Mouse (Mus musculus) hindbrain, embryonic 15.5 days (tissue): ENCODE results near the gene Hacd2. TPM values are rescaled to one million over a fixed set of nuclear protein-coding genes. Genes with fewer than 3 reads are reported as not detected.

Experiments used
- ATAC-seq: fragments of 200-750 bp; cut with Nextera tagmentation; 2 replicates; pipeline ENCODE4 v1.8.0; 2017; ENCODE audit warnings: low read depth, moderate number of reproducible peaks, moderate TSS enrichment; ENCODE audit not compliant: low FRiP score
- H3K27ac ChIP-seq: fragments of 300-500 bp; sonication (generic); replicated peaks from 2 replicates; pipeline ENCODE4 v1.5.1; 2015; ENCODE audit warnings: mild to moderate bottlenecking, inconsistent platforms
- H3K27me3 ChIP-seq: fragments of 300-500 bp; sonication (generic); 2 replicates; pipeline ENCODE4 v1.6.1; 2015; ENCODE audit warnings: control low read depth, inconsistent platforms
- H3K36me3 ChIP-seq: fragments of 300-500 bp; sonication (generic); 2 replicates; pipeline ENCODE4 v1.6.1; 2015; ENCODE audit warnings: control low read depth, inconsistent platforms
- H3K4me1 ChIP-seq: fragments of 300-500 bp; sonication (generic); replicated peaks from 2 replicates; pipeline ENCODE4 v1.6.1; 2015; ENCODE audit warnings: control low read depth, inconsistent platforms
- H3K4me2 ChIP-seq: fragments of 300-500 bp; sonication (generic); 2 replicates; pipeline ENCODE4 v1.6.1; 2015; ENCODE audit warnings: moderate library complexity, mild to moderate bottlenecking, inconsistent platforms
- H3K4me3 ChIP-seq: fragments of 300-500 bp; sonication (generic); 2 replicates; pipeline ENCODE4 v1.5.1; 2015; ENCODE audit warnings: mild to moderate bottlenecking, inconsistent platforms
- H3K9ac ChIP-seq: fragments of 300-500 bp; sonication (generic); 2 replicates; pipeline ENCODE4 v1.6.1; 2015; ENCODE audit warnings: inconsistent platforms
- H3K9me3 ChIP-seq: fragments of 300-500 bp; sonication (generic); 2 replicates; pipeline ENCODE4 v1.6.1; 2016; ENCODE audit warnings: control low read depth, inconsistent platforms
- WGBS: fragments of 180-500 bp; shearing (Covaris S2); methylation state at CpG from one replicate; pipeline ENCODE4 v1.1.7; 2015; 5-methylcytosine and 5-hydroxymethylcytosine counted together
- polyA plus RNA-seq: library from polyadenylated mRNA; unstranded; fragments of >200 nt; fragmentation: Nextera tagmentation; extraction: Ambion mirVana; gene quantifications from 2 replicates; pipeline ENCODE4 v1.2.1, GENCODE M21; 2015

Gene Hacd2
- polyA plus RNA-seq, 1 experiment from 2014 or later = 50.9 TPM

DNA sequence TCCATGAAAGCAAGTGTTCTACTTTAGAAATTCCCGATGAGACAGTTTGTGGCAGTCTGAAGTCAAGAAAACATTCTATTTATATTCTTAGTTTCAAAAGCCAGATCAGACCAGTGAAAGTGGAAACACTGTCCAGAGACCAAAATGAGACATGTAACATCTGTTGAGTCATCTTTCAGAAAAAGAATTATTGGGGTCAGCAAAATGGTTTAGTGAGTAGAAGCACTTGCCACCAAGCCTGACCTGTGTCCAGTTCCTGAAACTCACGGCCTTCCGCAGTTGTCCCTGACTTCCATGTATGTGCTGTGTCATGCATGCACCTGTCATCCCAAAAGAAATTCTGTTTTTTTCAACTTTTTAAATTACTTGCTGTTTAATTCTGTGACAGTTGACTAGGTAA lies 34.6 kb downstream of the Hacd2 start:
- H3K27me3 ChIP-seq = no peaks in the 10 kb centered on the region
- H3K36me3 ChIP-seq = no peaks in the 10 kb centered on the region
- no peaks in the 10 kb centered on the region for H3K4me1 ChIP-seq
- H3K9me3 ChIP-seq = no peaks in the 10 kb centered on the region
- WGBS = 87% methylated on average over 3 of the region's 3 CpGs
- H3K9ac ChIP-seq = no peak overlapping the region
- no peak overlapping the region for H3K27ac ChIP-seq
- H3K4me3 ChIP-seq = no peak overlapping the region
- ATAC-seq = no peak
- H3K4me2 ChIP-seq = no peak overlapping the region

DNA sequence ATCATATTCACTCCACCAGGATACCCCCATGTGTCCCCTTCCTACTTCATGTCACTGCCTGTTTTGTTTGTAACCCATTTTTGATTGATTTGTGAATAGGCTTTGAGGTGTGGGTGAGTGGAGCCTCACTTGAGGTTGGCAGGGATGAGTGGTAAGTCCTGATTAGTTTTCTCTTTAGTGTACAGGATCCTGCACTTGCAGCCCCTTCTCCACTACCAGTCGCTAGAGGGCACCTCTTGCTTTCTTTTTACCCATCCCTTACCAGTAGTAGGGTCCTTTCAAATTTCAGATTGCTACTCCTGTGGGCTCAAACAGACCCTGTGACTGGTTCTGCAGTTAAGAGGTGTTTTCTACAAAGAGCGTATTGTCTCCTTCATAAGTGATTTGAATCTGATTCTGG lies 38.8 kb downstream of the Hacd2 start:
- Histone ChIP-seq H3K4me2 (no peak overlapping the region), H3K4me1 (peaks cover 4% of the 10 kb centered on the region), H3K27me3 (no peaks in the 10 kb centered on the region), H3K27ac (no peak overlapping the region), H3K36me3 (no peaks in the 10 kb centered on the region), H3K9ac (no peak overlapping the region), H3K9me3 (no peaks in the 10 kb centered on the region), H3K4me3 (no peak overlapping the region)
- 65% methylated on average over 2 of the region's 2 CpGs for WGBS
- no peak for ATAC-seq

DNA sequence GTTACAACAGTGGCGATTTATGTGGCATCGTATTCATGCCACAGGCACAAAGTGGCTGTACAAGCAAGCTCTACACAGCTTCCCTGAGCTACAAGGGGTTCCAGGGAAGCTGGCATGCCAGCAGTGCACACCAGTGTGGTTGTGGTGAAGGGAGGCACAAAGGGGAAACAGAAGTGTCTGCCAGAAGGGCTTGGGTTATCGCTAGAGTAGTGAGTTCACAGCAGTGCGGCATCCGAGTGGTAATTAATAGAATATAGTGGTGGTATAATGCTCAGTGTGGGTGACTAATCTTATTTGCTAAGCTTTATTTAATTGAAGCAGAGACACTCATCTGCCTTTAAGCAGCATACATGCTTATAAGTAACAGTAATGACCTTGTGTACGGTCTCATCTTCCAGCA lies 43.5 kb downstream of the Hacd2 start:
- Histone ChIP-seq H3K27ac (no peak overlapping the region), H3K4me2 (no peak overlapping the region), H3K9ac (no peak overlapping the region), H3K9me3 (no peaks in the 10 kb centered on the region), H3K4me1 (peaks cover 10% of the 10 kb centered on the region), H3K4me3 (no peak overlapping the region), H3K27me3 (no peaks in the 10 kb centered on the region), H3K36me3 (no peaks in the 10 kb centered on the region)
- ATAC-seq = peak; percentile 38; the same call in 1 of the 2 replicates
- 58% methylated on average over 6 of the region's 6 CpGs for WGBS

DNA sequence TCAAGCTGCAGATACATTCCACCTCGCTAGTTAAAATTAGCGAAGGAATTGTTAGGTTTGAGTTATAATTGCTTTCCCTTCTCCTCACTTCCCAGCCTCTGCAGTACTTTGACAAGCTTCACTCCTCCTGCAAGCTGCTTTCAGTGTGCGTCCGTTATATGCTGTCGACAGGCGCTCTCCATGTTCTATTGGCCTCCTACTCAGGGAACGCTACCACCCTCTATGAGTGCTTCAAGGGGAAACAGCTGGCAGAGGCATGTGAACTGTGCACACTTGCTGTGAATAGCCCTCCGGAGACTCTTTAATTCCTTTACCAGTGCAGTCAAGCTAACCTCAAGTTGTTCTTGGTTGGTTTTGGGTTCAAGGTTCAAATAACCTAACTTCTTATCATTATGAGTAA lies 44.9 kb downstream of the Hacd2 start:
- WGBS = 61% methylated on average over 8 of the region's 8 CpGs
- no peak for ATAC-seq
- H3K27ac ChIP-seq = no peak overlapping the region
- no peak overlapping the region for H3K4me2 ChIP-seq
- H3K4me1 ChIP-seq = peaks cover 10% of the 10 kb centered on the region
- H3K9ac ChIP-seq = no peak overlapping the region
- H3K9me3 ChIP-seq = no peaks in the 10 kb centered on the region
- no peaks in the 10 kb centered on the region for H3K27me3 ChIP-seq
- H3K4me3 ChIP-seq = no peak overlapping the region
- no peaks in the 10 kb centered on the region for H3K36me3 ChIP-seq

- H3K4me2 ChIP-seq = no peak overlapping the region
- no peak overlapping the region for H3K4me3 ChIP-seq
- 87% methylated on average over 3 of the region's 3 CpGs for WGBS
- no peak for ATAC-seq
- no peak overlapping the region for H3K27ac ChIP-seq
- H3K9me3 ChIP-seq = no peaks in the 10 kb centered on the region
- H3K9ac ChIP-seq = no peak overlapping the region
- peaks cover 10% of the 10 kb centered on the region for H3K4me1 ChIP-seq
- H3K27me3 ChIP-seq = no peaks in the 10 kb centered on the region
- H3K36me3 ChIP-seq = no peaks in the 10 kb centered on the region
Measured at GRCm38 (mm10) chr16:35067631-35068030, 45.4 kb downstream of the Hacd2 start.

DNA sequence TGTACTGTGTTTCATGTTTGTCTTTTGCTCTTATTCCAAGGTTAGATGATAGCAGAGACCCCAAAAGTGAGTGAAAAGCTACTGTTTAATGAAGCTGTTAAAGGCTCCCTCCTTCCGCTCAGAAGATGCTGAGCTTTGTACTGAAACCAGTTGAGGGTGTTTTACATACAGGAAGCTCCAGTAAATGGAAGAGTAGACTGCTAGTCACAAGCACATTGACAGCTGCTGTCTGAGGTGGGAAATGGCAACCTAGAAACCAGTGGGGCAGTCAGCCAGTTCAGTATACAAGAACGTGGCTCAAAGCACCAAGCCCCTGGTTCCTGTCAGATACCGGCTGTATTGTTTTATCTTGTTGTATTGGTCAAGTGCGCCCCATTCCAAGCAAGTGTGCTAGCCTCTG lies 46.7 kb downstream of the Hacd2 start:
- 88% methylated on average over 4 of the region's 4 CpGs for WGBS
- ATAC-seq = no peak

GRCm38 (mm10) chr16:35074436-35074835 lies 52.2 kb downstream of the Hacd2 start:
- peaks cover 3% of the 10 kb centered on the region; the same call in 1 of the 2 replicates for H3K36me3 ChIP-seq
- no peak overlapping the region for H3K4me3 ChIP-seq
- no peaks in the 10 kb centered on the region for H3K9me3 ChIP-seq
- no peak overlapping the region for H3K27ac ChIP-seq
- H3K9ac ChIP-seq = no peak overlapping the region
- H3K4me1 ChIP-seq = no peaks in the 10 kb centered on the region
- no peak overlapping the region for H3K4me2 ChIP-seq
- no peak for ATAC-seq
- no peaks in the 10 kb centered on the region for H3K27me3 ChIP-seq

More for the DNA sequence above, 46.7 kb downstream of the Hacd2 start:
- no peak overlapping the region for H3K9ac ChIP-seq
- H3K4me2 ChIP-seq = no peak overlapping the region
- no peaks in the 10 kb centered on the region for H3K27me3 ChIP-seq
- H3K27ac ChIP-seq = no peak overlapping the region
- no peak overlapping the region for H3K4me3 ChIP-seq
- no peaks in the 10 kb centered on the region for H3K9me3 ChIP-seq
- H3K4me1 ChIP-seq = peaks cover 10% of the 10 kb centered on the region
- H3K36me3 ChIP-seq = no peaks in the 10 kb centered on the region

GRCm38 (mm10) chr16:35075643-35076042 lies 53.4 kb downstream of the Hacd2 start:
- H3K27ac ChIP-seq = no peak overlapping the region
- H3K9ac ChIP-seq = no peak overlapping the region
- no peak overlapping the region for H3K4me3 ChIP-seq
- H3K4me2 ChIP-seq = no peak overlapping the region
- no peaks in the 10 kb centered on the region for H3K4me1 ChIP-seq
- H3K36me3 ChIP-seq = peaks cover 3% of the 10 kb centered on the region; the same call in 1 of the 2 replicates
- H3K27me3 ChIP-seq = no peaks in the 10 kb centered on the region
- WGBS = 91% methylated on average over 3 of the region's 3 CpGs
- no peak for ATAC-seq
- no peaks in the 10 kb centered on the region for H3K9me3 ChIP-seq

DNA sequence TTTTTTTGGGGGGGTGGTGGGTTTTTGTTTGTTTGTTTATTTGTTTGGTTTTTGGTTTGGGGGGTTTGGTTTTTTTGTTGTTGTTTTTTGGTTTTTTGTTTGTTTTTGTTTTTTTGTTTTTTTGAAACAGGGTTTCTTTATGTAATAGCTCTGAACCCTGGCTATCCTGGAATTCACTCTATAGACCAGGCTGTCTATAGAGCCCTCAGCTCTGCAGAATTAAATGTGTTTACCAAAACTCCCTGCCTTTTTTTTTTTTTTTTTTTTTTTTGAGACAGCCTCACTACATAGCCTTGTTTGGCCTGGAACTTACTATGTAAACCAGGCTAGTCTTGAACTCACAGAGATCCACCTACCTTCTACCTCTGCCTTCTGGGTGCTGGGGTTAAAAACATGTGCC lies 71.3 kb downstream of the Hacd2 start:
- Histone ChIP-seq H3K27me3 (no peaks in the 10 kb centered on the region), H3K4me3 (no peak overlapping the region), H3K9ac (no peak overlapping the region), H3K4me2 (no peak overlapping the region), H3K9me3 (no peaks in the 10 kb centered on the region), H3K36me3 (no peaks in the 10 kb centered on the region), H3K27ac (no peak overlapping the region), H3K4me1 (no peaks in the 10 kb centered on the region)
- ATAC-seq = no peak

DNA sequence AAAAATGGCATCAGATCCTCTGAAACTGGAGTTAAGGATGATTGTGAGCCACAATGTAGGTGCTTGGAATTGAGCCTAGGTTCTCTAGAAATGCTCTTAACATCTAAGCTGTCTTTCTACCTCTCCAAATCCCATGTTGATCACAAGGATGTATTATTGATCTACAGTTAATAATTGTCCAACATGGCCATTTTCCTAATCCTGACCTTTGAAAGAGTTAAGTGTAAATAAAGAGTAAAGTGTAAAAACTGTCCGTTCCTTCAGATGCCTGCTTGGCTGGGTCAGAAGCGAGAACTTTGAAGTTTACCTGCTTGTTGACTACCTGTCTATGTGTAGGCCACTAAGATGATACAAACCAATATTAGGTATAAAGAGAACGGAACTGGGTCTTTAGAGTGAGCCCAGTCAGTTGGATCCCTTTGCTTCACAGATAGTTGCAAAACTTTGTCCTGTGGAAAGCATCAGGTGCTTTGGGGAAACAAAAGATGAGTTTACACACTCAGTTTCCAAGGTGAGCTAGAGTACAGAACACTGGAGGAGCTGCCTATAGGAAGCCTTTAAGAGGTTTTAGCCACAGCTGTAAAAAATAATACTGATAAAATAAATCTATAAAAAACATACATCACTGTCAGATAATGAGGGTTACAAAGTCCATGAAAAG lies 75.8 kb downstream of the Hacd2 start:
- no peak overlapping the region for H3K27ac ChIP-seq
- no peak overlapping the region for H3K9ac ChIP-seq
- H3K4me1 ChIP-seq = no peaks in the 10 kb centered on the region
- no peaks in the 10 kb centered on the region for H3K27me3 ChIP-seq
- ATAC-seq = no peak
- no peaks in the 10 kb centered on the region for H3K9me3 ChIP-seq
- 97% methylated on average over 3 of the region's 3 CpGs for WGBS
- no peak overlapping the region for H3K4me2 ChIP-seq
- H3K36me3 ChIP-seq = no peaks in the 10 kb centered on the region
- no peak overlapping the region for H3K4me3 ChIP-seq

DNA sequence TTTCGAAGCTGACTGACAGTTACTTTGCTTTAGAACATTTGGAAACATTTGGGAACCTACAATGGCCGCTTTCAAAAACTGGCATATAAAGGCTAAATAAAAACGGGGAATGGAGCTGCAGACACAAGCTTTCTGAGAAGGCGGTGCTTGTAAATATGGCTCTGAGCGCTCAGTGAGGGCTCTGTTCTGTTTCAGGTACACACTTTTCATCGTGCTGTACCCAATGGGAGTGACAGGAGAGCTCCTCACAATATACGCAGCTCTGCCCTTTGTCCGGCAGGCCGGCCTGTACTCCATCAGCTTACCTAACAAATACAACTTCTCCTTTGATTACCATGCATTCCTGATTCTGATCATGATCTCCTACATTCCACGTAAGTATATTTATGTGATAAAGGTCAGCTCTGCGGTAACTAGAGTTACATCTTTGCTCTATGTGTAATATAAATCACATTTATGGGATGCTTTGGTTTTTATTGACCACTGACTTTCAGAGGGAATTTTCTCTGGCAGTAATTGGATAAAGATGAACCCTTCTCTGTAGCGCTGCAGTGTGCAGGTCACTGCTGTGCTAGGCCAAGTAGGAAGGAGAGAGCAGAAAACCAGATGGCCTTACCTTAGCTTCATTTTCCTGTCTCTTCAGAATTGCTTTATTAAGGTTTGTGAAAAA lies 79.7 kb downstream of the Hacd2 start:
- 88% methylated on average over 12 of the region's 12 CpGs for WGBS
- Histone ChIP-seq H3K27me3 (no peaks in the 10 kb centered on the region), H3K9ac (no peak overlapping the region)

DNA sequence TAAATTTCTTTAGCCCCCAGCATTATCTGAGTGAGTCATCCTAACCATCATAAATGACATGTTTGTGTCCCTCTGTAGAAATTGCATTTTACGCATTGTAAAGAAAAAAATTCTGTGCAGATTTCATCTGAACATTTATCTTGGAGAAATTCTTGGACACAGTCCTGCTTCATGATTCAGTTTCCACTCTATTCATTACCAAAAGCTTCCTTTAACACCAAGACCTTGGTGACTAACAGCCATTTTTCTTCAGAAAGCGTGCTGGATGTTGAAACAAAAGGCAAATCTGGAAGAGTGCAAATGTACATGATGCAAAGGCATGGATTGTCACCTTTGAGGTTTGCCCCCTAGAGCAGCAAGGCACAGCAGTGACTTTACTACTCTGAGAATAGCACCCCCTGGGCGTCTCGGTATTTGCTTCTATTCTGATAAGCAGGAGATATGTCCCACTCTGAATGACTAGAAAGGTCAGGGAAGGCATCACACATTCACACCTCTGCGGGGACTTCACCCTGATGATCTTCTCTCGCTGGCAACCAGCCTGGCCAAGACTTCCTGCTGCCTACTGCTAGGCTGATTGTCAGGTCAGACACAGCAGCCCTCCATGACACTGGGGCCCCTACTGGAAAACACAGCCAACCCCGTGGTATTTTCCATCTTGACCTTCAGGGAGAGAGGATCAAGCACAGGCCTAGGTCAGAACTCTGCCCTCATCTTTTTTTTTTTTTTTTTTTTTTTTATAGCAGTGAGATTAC lies 80.8 kb downstream of the Hacd2 start:
- Histone ChIP-seq H3K4me3 (no peak overlapping the region), H3K9me3 (no peaks in the 10 kb centered on the region), H3K27ac (no peak overlapping the region), H3K4me2 (no peak overlapping the region), H3K9ac (no peak overlapping the region), H3K27me3 (no peaks in the 10 kb centered on the region), H3K4me1 (no peaks in the 10 kb centered on the region), H3K36me3 (peaks cover 4% of the 10 kb centered on the region; the same call in 1 of the 2 replicates)
- ATAC-seq = no peak
- WGBS = 80% methylated on average over 7 of the region's 7 CpGs

More for the DNA sequence above, 79.7 kb downstream of the Hacd2 start:
- Histone ChIP-seq H3K9me3 (no peaks in the 10 kb centered on the region), H3K4me1 (no peaks in the 10 kb centered on the region), H3K4me2 (no peak overlapping the region), H3K27ac (no peak overlapping the region), H3K36me3 (peaks cover 2% of the 10 kb centered on the region; the same call in 1 of the 2 replicates), H3K4me3 (no peak overlapping the region)
- ATAC-seq = no peak
